Mouse (Mus musculus) limb, embryonic 14.5 days (tissue): ENCODE data around the gene Ajap1. TPM values are rescaled to one million over a fixed set of nuclear protein-coding genes. Genes with fewer than 3 reads are reported as not detected.
A peak's percentile ranks its signal among the peaks of the same experiment; 100 is the strongest.

Experiments
- ATAC-seq: fragments of 200-750 bp; cut with Nextera tagmentation; 2 replicates; pipeline ENCODE4 v1.8.0; 2017; ENCODE audit warnings: low read depth, moderate number of reproducible peaks, moderate TSS enrichment; ENCODE audit not compliant: low FRiP score
- DNase-seq: peaks from one replicate; pipeline ENCODE4 v3.0.0-alpha.2; 2015; ENCODE audit warnings: low spot score
- H3K27ac ChIP-seq: fragments of 300-500 bp; sonication (generic); replicated peaks from 2 replicates; pipeline ENCODE4 v1.5.1; 2014; ENCODE audit warnings: low read depth, mild to moderate bottlenecking, low read length, moderate library complexity, mixed read lengths
- H3K27me3 ChIP-seq: fragments of 300-500 bp; sonication (generic); 2 replicates; pipeline ENCODE4 v1.6.1; 2014; ENCODE audit warnings: low read length, mixed read lengths; ENCODE audit not compliant: control insufficient read depth, insufficient read depth
- H3K36me3 ChIP-seq: fragments of 300-500 bp; sonication (generic); 2 replicates; pipeline ENCODE4 v1.6.1; 2014; ENCODE audit warnings: mild to moderate bottlenecking, low read length, moderate library complexity, mixed read lengths; ENCODE audit not compliant: control insufficient read depth, insufficient read depth
- H3K4me1 ChIP-seq: fragments of 300-500 bp; sonication (generic); 2 replicates; pipeline ENCODE4 v1.6.1; 2014; ENCODE audit warnings: antibody characterized with exemption, low read length, mixed read lengths; ENCODE audit not compliant: control insufficient read depth, insufficient read depth
- H3K4me2 ChIP-seq: fragments of 300-500 bp; sonication (generic); replicated peaks from 2 replicates; pipeline ENCODE4 v1.6.1; 2014; ENCODE audit warnings: low read depth, mild to moderate bottlenecking, low read length, moderate library complexity; ENCODE audit not compliant: severe bottlenecking
- H3K4me3 ChIP-seq: fragments of 300-500 bp; sonication (generic); replicated peaks from 2 replicates; pipeline ENCODE4 v1.5.1; 2014; ENCODE audit warnings: low read length
- H3K9ac ChIP-seq: fragments of 300-500 bp; sonication (generic); 2 replicates; pipeline ENCODE4 v1.6.1; 2014; ENCODE audit warnings: mild to moderate bottlenecking, low read depth, low read length, moderate library complexity; ENCODE audit not compliant: severe bottlenecking
- H3K9me3 ChIP-seq: fragments of 300-500 bp; sonication (generic); 2 replicates; pipeline ENCODE4 v1.6.1; 2016; ENCODE audit warnings: low read length; ENCODE audit not compliant: control insufficient read depth
- POLR2A ChIP-seq: fragments of 200-500 bp; IDR thresholded peaks from 2 replicates; pipeline ENCODE4 v1.8.0; 2012; ENCODE audit warnings: inconsistent platforms, mild to moderate bottlenecking, moderate library complexity, borderline replicate concordance; ENCODE audit not compliant: insufficient read depth, insufficient read length; ENCODE audit errors: extremely low read depth
- WGBS: fragments of 180-500 bp; shearing (Covaris S2); extraction: QIAGEN DNeasy Blood & Tissue Kit; methylation state at CpG from one replicate; pipeline ENCODE4 v1.1.7; 2014; 5-methylcytosine and 5-hydroxymethylcytosine counted together
- polyA plus RNA-seq, 2 experiments: library from polyadenylated mRNA; depleted of rRNA in 1 of 2; stranded (reverse) in 1 of 2; unstranded in 1 of 2; fragments of >200 nt; fragmentation: Nextera tagmentation in 1 of 2; extraction: Ambion mirVana in 1 of 2; gene quantifications; 2 replicates each; pipeline versions ENCODE4 v1.2.1 to v1.2.3; 2012 to 2014

The Ajap1 gene
- polyA plus RNA-seq, 2 experiments, result 0.41 to 1.6 TPM

- H3K9me3 ChIP-seq, result no peaks in the 10 kb centered on the region
- H3K4me3 ChIP-seq, result no peak overlapping the region
- no peak overlapping the region for H3K27ac ChIP-seq
- H3K27me3 ChIP-seq, result no peaks in the 10 kb centered on the region
- H3K4me2 ChIP-seq, result no peak overlapping the region
- no peaks in the 10 kb centered on the region for H3K4me1 ChIP-seq
- TF ChIP-seq POLR2A, result no peak
- WGBS, result 54% methylated on average over 15 of the region's 15 CpGs
- no peaks in the 10 kb centered on the region for H3K36me3 ChIP-seq
- ATAC-seq (no peak), DNase-seq (no peak)
- H3K9ac ChIP-seq, result no peak overlapping the region
These were observed 147.3 kb downstream of the Ajap1 start for GRCm38 (mm10) chr4:153335301-153335799.

- DNase-seq (no peak), ATAC-seq (no peak)
- Histone ChIP-seq H3K9me3 (no peaks in the 10 kb centered on the region), H3K4me2 (no peak overlapping the region), H3K4me3 (no peak overlapping the region), H3K4me1 (peaks cover 13% of the 10 kb centered on the region; the same call in 1 of the 2 replicates), H3K9ac (peak overlapping the region; percentile 2; the same call in 1 of the 2 replicates), H3K36me3 (no peaks in the 10 kb centered on the region), H3K27ac (no peak overlapping the region), H3K27me3 (no peaks in the 10 kb centered on the region)
- WGBS, result 55% methylated on average over 10 of the region's 10 CpGs
- TF ChIP-seq POLR2A, result no peak
These were observed 154.8 kb downstream of the Ajap1 start for GRCm38 (mm10) chr4:153327809-153328208.
